ENCODE assay signal across 8 mouse cellular contexts in genomic region chr2:112454862-112455564, GRCm38 (mm10). TPM values are rescaled to one million over a fixed set of nuclear protein-coding genes. Genes with fewer than 3 reads are reported as not detected.
DNase-seq lines count a peak whose midpoint lies in the region; ATAC-seq and TF ChIP-seq lines count a peak whose summit lies in the region.

TSS of gene Emc7 (plus strand) at chr2:112454997.

- H3K9ac ChIP-seq in forebrain, embryonic 13.5 days = peak within 1 kb of the TSS; percentile 91
- H3K9ac ChIP-seq in liver, postnatal 0 days (replicated peaks) = peak within 1 kb of the TSS; percentile 79
- H3K9ac ChIP-seq in neural tube, embryonic 14.5 days (replicated peaks; ENCODE audit: low read depth, low read length) = peak within 1 kb of the TSS; percentile 92

- peak within 1 kb of the TSS; percentile 98 for H3K4me3 ChIP-seq in E14TG2a.4 (replicated peaks; ENCODE audit: low read length)
- H3K4me3 ChIP-seq in forebrain, embryonic 13.5 days = peak within 1 kb of the TSS; percentile 89
- H3K4me3 ChIP-seq in liver, postnatal 0 days (ENCODE audit: low read depth, low read length) = peak within 1 kb of the TSS; percentile 70
- peak within 1 kb of the TSS; percentile 92 for H3K4me3 ChIP-seq in neural tube, embryonic 14.5 days (ENCODE audit: low read depth, low read length)

- H3K4me1 ChIP-seq in E14TG2a.4 (replicated peaks; ENCODE audit: low read depth, low read length) = peaks cover 21% of the 10 kb centered on the region
- H3K4me1 ChIP-seq in forebrain, embryonic 13.5 days = peaks cover 18% of the 10 kb centered on the region
- H3K4me1 ChIP-seq in liver, postnatal 0 days (ENCODE audit: insufficient read depth) = peaks cover 3% of the 10 kb centered on the region; the same call in 1 of the 2 replicates
- H3K4me1 ChIP-seq in neural tube, embryonic 14.5 days (ENCODE audit: control insufficient read depth, insufficient read depth, low read length) = peaks cover 13% of the 10 kb centered on the region

- H3K27me3 ChIP-seq in E14TG2a.4 (ENCODE audit: insufficient read depth, low read length) = no peaks in the 10 kb centered on the region
- H3K27me3 ChIP-seq in forebrain, embryonic 13.5 days = no peaks in the 10 kb centered on the region
- H3K27me3 ChIP-seq in liver, postnatal 0 days (ENCODE audit: insufficient read depth, low read length) = no peaks in the 10 kb centered on the region
- H3K27me3 ChIP-seq in neural tube, embryonic 14.5 days (ENCODE audit: control insufficient read depth, insufficient read depth, low read length) = no peaks in the 10 kb centered on the region

- peak within 1 kb of the TSS; percentile 71 for H3K4me2 ChIP-seq in forebrain, embryonic 13.5 days
- peak within 1 kb of the TSS; percentile 79 for H3K4me2 ChIP-seq in liver, postnatal 0 days (ENCODE audit: low read depth, low read length)
- H3K4me2 ChIP-seq in neural tube, embryonic 14.5 days (ENCODE audit: low read depth, low read length) = peak within 1 kb of the TSS; percentile 85

- no peaks in the 10 kb centered on the region for H3K9me3 ChIP-seq in E14TG2a.4 (ENCODE audit: low read length)
- no peaks in the 10 kb centered on the region for H3K9me3 ChIP-seq in forebrain, embryonic 13.5 days (replicated peaks)
- H3K9me3 ChIP-seq in liver, postnatal 0 days (ENCODE audit: low read length) = no peaks in the 10 kb centered on the region
- H3K9me3 ChIP-seq in neural tube, embryonic 14.5 days (ENCODE audit: control insufficient read depth, low read length) = no peaks in the 10 kb centered on the region

- peak within 1 kb of the TSS; percentile 75 for H3K27ac ChIP-seq in forebrain, embryonic 13.5 days
- H3K27ac ChIP-seq in liver, postnatal 0 days (ENCODE audit: low read depth) = peak within 1 kb of the TSS; percentile 78
- H3K27ac ChIP-seq in neural tube, embryonic 14.5 days (ENCODE audit: low read depth, low read length) = peak within 1 kb of the TSS; percentile 85

- H3K36me3 ChIP-seq in E14TG2a.4 (ENCODE audit: insufficient read depth, low read length) = 0 out of 2 replicates have a peak, but pooled peaks cover 2% of the 10 kb centered on the region
- H3K36me3 ChIP-seq in forebrain, embryonic 13.5 days (ENCODE audit: poor library complexity, severe bottlenecking) = peaks cover 2% of the 10 kb centered on the region; the same call in 1 of the 2 replicates
- H3K36me3 ChIP-seq in liver, postnatal 0 days (replicated peaks; ENCODE audit: insufficient read depth, low read length) = peaks cover 2% of the 10 kb centered on the region; the same call in 1 of the 2 replicates
- H3K36me3 ChIP-seq in neural tube, embryonic 14.5 days (ENCODE audit: control insufficient read depth, insufficient read depth, low read length) = no peaks in the 10 kb centered on the region

- ATAC-seq in forebrain, embryonic 13.5 days = peak; percentile 98
- peak; percentile 100 for ATAC-seq in liver, postnatal 0 days
- peak; percentile 99 for ATAC-seq in neural tube, embryonic 14.5 days (ENCODE audit: low read depth)

- DNase-seq in c-Kit-positive CD71-positive TER-119-positive erythroid progenitor cells, embryonic 14.5 days (ENCODE audit: low spot score) = peak; percentile 94
- peak; percentile 99 for DNase-seq in heart, postnatal 10 days
- DNase-seq in large intestine, adult 2 months (ENCODE audit: low read depth, low spot score) = peak; percentile 82
- DNase-seq in liver, postnatal 0 days = peak; percentile 99
- DNase-seq in testis, postnatal 10 days (ENCODE audit: low spot score) = peak; percentile 99

- TF ChIP-seq CTCF in E14TG2a.4 (conservative IDR thresholded peaks at IDR 0.05; ENCODE audit: low read length) = no peak
- TF ChIP-seq CTCF in liver, postnatal 0 days (IDR thresholded peaks at IDR 0.05; ENCODE audit: low read depth) = no peak

- TF ChIP-seq EP300 in liver, postnatal 0 days (IDR thresholded peaks at IDR 0.05; ENCODE audit: low read depth) = peak; percentile 30; the same call in 1 of the 2 replicates

- intact Hi-C loops in heart, postnatal 10 days (cut with DNase I) = loop anchor here (2.0 to 10.0 kb wide), 5 partner anchors 37 to 220 kb away; partner anchors contain the start of genes Aven, Emc4, Gm21985 and Katnbl1

- WGBS in forebrain, embryonic 13.5 days = under 1% methylated on average over 49 of the region's 49 CpGs
- WGBS in large intestine, adult 2 months = under 1% methylated on average over 49 of the region's 49 CpGs
- 1% methylated on average over 49 of the region's 49 CpGs for WGBS in liver, postnatal 0 days (ENCODE audit: insufficient replicate concordance)
- under 1% methylated on average over 49 of the region's 49 CpGs for WGBS in neural tube, embryonic 14.5 days

RNA-seq across cellular contexts. Expression of gene Emc7, which starts in this region (rescaled TPM):
- 13.2 and 14.3 TPM in 2 replicates for polyA plus RNA-seq in forebrain, embryonic 13.5 days (2015; fragmentation: Nextera tagmentation; extraction: Ambion mirVana)
- 10 to 100 TPM; 15.5 to 16.8 TPM for total RNA-seq in heart, postnatal 10 days (2021)
- polyA plus RNA-seq in large intestine, adult 2 months (2012; rRNA removed) = 6.4 and 6.6 TPM in 2 replicates
- 19.1 and 19.2 TPM in 2 replicates for polyA plus RNA-seq in liver, postnatal 0 days (2015; fragmentation: Nextera tagmentation; extraction: Ambion mirVana)
- polyA plus RNA-seq in neural tube, embryonic 14.5 days (2014; fragmentation: Nextera tagmentation; extraction: Ambion mirVana) = 23.3 and 23.8 TPM in 2 replicates

Comparison
In these comparisons a context has a peak if more than half of its experiments do, and no peak if none do; other contexts are left out.
1. Peak in every context shown above with its lines: DNase-seq, ATAC-seq, H3K4me3 ChIP-seq and H3K27ac ChIP-seq.